8 mouse cellular contexts compared by ENCODE assay signal in the genomic region with DNA sequence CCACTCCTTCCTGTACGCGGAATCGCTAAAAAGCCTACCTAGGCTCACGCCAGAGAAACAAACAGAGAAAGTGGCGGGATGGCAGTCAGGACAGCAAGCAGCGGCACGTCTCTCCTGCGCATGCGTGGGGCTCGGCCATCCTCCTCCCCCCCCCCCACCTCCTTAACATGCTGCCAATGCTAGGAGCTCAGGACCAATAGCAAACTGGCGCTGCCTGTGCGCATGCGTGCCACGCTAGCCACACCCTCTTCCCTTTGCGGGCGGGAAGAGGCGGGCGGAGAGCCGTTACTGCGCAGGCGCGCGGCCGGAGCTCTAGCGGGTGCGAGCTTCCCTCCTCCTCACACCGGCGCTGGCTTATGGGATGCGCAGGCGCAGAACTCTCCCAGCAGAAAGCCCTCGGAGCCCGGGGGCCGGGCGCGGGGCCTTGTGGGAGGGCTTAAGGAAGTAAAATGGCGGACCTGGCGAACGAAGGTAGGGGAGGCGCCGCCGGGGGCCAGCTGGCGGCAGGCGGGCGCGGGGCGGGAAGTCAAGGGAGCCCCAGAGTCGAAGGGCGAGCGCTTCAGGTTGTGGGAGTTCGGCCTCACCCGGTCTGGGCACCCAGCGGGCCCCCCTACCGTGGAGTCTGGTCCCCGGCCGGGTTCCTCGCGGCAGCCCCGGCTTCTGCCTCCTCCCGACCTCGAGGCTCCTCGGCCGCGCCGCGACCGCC. TPM values are rescaled to one million over a fixed set of nuclear protein-coding genes. Genes with fewer than 3 reads are reported as not detected.
DNase-seq lines count a peak whose midpoint lies in the region; ATAC-seq lines count a peak whose summit lies in the region.

Gene Ranbp3, plus strand, starts transcription at position 354 of the 706 bp plus-strand sequence.

- H3K4me3 ChIP-seq in hindbrain, embryonic 12.5 days, result peak within 1 kb of the TSS; percentile 97

- peak within 1 kb of the TSS; percentile 96 for H3K9ac ChIP-seq in hindbrain, embryonic 12.5 days

- H3K36me3 ChIP-seq in hindbrain, embryonic 12.5 days, result peaks cover 20% of the 10 kb centered on the region

- H3K27ac ChIP-seq in hindbrain, embryonic 12.5 days, result peak within 1 kb of the TSS; percentile 87

- peak; percentile 100 for DNase-seq in NIH3T3 (ENCODE audit: low read depth)
- DNase-seq in cerebellum, postnatal 10 days, result peak; percentile 99 to 100
- DNase-seq in frontal cortex, postnatal 10 days (ENCODE audit: low spot score in 2 of 2), result peak; percentile 99 to 100
- DNase-seq in layer of hippocampus, postnatal 14 days (ENCODE audit: low spot score in 2 of 2), result peak; percentile 99
- DNase-seq in lung, postnatal 14 days, result peak; percentile 99
- DNase-seq in retina, adult 2 months (ENCODE audit: low read depth, low spot score), result peak; percentile 99
- peak; percentile 99 to 100 for DNase-seq in thymus, postnatal 36 days

- H3K9me3 ChIP-seq in hindbrain, embryonic 12.5 days (replicated peaks), result no peaks in the 10 kb centered on the region

- WGBS in hindbrain, embryonic 12.5 days, result under 1% methylated on average over 42 of the region's 66 CpGs

- H3K4me1 ChIP-seq in hindbrain, embryonic 12.5 days, result peaks cover 35% of the 10 kb centered on the region

- H3K4me2 ChIP-seq in hindbrain, embryonic 12.5 days (replicated peaks), result peak within 1 kb of the TSS; percentile 77

- peaks cover 6% of the 10 kb centered on the region for H3K27me3 ChIP-seq in hindbrain, embryonic 12.5 days

- peak; percentile 92 for ATAC-seq in hindbrain, embryonic 12.5 days (ENCODE audit: low FRiP score)

RNA-seq across cellular contexts. Expression of gene Ranbp3, which starts in this region (rescaled TPM):
- 98.2 and 105 TPM in 2 replicates for polyA plus RNA-seq in hindbrain, embryonic 12.5 days (2016; fragmentation: Nextera tagmentation; extraction: Ambion mirVana)
- total RNA-seq in layer of hippocampus, postnatal 14 days (2021), result 10 to 100 TPM; 83.9 to 85.3 TPM

Comparison
In these comparisons a context has a peak if more than half of its experiments do, and no peak if none do; other contexts are left out.
1. Peak in every context shown above with its lines: DNase-seq, ATAC-seq, H3K4me3 ChIP-seq and H3K27ac ChIP-seq.